Mouse (Mus musculus): Measurements from ENCODE around the gene Scn4b.

Gene Scn4b

DNA sequence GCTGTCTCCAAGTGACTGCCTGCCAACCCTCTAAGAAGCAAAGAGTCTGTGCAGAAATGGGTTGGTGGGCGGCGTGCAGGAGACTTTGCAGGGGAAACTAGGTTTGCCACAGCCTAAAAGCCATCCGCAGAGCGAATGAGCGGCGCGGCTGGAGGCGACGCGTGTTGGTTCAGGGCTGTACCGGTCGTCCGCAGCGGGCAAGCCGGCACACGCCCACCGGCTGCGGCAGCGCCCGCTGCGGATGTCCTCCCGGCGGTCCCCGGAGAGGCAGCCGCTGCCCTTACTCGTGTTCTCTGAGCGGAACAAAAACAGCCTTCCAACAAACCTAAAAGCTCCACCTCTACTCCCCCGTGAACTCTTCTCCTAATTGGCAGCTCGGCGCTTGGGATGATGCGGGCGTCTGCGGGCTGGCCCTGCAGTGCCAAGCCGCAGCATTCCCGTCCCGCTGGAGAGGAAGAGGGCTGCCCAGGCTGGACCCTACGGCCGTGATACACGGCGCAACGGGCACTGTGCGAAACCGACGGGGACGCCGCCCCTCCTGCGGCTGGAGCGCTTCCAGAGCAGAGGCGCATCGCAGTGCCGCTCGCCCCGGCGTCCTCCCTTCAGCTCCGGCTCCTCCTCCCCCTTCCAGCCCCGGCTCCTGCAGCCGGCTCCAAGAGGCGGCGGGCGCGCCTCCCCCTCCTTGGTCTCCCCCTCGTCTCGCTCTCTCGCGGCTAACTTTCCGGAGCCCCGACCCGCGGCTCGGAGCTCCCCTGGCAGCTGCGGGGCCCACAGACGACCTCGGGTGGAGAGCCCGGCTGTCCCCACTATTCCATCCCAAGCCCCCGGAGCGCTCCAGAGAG is at the start of gene Scn4b:
TSS of gene Scn4b (plus strand) at position 205 of the 842 bp plus-strand sequence.
- no peak for DNase-seq (ENCODE audit: low read depth, low spot score)

DNA sequence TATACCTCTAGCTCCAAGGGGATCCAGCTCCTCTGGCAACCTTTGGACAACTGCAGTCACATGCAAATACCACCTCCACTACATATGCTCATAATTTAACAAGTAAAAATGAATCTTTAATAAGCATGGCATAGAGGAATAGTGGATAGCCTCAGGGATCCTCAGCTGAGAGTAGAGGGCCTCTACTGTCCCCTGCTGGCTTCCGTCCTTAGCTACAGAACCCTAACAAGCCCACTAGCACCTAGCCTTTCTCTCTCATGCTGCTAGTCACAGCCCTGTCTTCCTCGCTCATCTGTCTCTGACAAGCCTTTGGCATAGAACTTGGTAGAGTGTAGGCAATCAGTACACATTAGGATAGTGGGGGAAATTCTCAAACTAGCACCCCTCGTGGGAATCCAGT is 47.4 kb upstream of the Scn4b start:
- no peak for DNase-seq (ENCODE audit: low read depth, low spot score)

- DNase-seq (ENCODE audit: low read depth, low spot score), result no peak
Measured at GRCm38 (mm10) chr9:45092641-45093040, 45.6 kb upstream of the Scn4b start.

GRCm38 (mm10) chr9:45095149-45095937 is 42.9 kb upstream of the Scn4b start:
- no peak for DNase-seq (ENCODE audit: low read depth, low spot score)

GRCm38 (mm10) chr9:45097877-45098276 is 40.3 kb upstream of the Scn4b start:
- DNase-seq (ENCODE audit: low read depth, low spot score), result no peak

- DNase-seq (ENCODE audit: low read depth, low spot score), result no peak
Measured at GRCm38 (mm10) chr9:45098426-45098825, 39.8 kb upstream of the Scn4b start.

DNA sequence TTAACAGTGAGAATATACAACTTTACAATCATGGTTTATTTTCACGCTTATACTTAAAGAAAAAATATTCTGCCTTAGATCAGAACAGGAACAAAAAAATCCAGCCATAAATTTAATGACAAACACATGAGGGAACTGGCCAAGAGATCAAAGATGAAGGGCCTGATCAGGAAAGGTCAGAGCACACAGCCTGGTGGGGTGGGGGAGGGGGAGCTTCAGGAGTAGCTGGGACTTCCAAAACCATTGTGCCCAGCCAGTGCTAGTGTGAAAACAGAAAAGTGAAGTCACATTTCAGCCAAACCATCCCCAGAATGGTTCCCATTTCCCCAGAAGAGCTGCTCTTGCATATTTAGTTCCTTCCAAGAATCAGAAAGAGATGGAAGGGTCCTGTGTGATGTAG is 35.7 kb upstream of the Scn4b start:
- DNase-seq (ENCODE audit: low read depth, low spot score), result no peak

DNA sequence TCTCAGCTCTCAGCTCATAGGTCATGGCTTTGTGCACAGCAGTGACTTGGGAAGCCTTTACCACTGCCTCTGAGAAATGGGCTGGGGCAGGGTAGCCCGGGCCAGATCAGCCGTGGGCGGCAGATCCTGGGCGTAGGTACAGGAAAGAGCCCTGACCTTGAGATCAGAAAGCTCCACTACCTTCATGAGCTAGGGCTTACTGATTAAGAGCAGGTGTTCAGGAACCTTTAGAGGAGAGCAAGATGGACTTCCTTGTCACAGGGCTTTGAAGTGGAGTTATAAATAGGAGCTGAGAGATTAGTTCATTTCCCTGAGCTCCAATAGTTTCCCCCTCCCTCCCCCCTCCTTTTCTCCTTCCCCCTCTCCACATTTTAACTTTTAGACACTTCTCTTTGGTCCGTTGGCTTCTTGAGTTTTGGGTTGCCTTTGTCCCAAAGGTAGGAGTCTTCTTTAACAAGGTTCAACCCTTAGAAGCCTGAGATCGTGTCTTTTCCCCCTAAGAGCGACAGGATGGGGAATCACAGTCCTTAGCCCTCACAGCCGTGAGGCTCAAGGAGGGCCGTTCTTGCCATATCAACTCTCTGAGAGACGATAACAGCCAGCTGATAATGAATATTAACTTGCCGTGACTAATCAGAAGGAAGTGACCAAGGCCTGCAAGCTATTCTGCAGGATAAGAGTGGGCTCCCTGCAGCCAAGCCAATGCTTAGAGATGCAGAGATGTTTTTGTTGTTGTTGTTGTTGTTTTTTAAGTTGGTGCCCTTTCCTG is 34.8 kb upstream of the Scn4b start:
- DNase-seq (ENCODE audit: low read depth, low spot score), result no peak

GRCm38 (mm10) chr9:45105596-45106374 is 32.4 kb upstream of the Scn4b start:
- DNase-seq (ENCODE audit: low read depth, low spot score), result no peak

GRCm38 (mm10) chr9:45115706-45116105 is 22.5 kb upstream of the Scn4b start:
- DNase-seq (ENCODE audit: low read depth, low spot score), result peak; percentile 47

DNA sequence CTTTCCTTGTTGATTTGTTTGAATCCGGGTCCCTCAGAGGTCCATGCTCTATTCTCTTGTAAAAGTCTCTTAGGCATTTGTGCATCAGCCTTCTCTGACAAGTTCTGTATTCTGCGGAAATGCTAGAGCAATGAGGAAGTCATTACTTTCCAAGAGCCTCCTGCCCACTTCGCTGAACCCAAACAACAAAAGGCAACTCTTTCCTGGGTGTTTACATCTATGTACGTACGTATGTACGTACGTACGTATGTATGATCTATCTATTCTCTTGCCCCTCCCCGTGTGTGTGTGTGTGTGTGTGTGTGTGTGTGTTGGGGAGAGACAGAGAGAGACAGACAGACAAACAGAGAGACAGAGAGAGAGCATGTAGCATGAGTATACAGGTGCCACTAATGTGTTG is 21.4 kb upstream of the Scn4b start:
- no peak for DNase-seq (ENCODE audit: low read depth, low spot score)

- DNase-seq (ENCODE audit: low read depth, low spot score), result peak; percentile 50
Measured at GRCm38 (mm10) chr9:45117741-45118431, 20.3 kb upstream of the Scn4b start, which contains the start of gene Scn2b. Gene Scn2b, plus strand, starts transcription at chr9:45117782.

DNA sequence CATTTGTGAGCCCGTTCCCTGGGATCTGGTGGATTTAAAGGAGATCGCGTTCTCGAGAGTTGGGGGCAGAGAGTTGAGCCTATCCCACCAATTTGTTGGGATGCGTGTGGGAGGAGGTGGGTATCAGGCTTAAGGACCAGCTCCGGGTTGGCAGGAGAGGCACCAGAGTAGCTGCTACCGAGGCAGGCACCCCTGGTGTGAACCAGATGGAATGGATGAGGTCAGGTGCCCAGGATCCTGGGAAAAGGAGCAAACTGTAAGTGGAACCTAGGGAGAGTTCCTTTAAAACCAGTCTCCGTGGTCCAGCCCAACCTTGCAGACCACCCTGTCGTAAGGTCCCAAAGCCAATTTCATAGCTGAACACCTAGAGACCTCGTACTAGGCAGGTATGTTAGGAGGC is 19.6 kb upstream of the Scn4b start:
- no peak for DNase-seq (ENCODE audit: low read depth, low spot score)

- no peak for DNase-seq (ENCODE audit: low read depth, low spot score)
Measured at GRCm38 (mm10) chr9:45119316-45119953, 18.8 kb upstream of the Scn4b start.

GRCm38 (mm10) chr9:45119954-45120530 is 18.2 kb upstream of the Scn4b start:
- DNase-seq (ENCODE audit: low read depth, low spot score), result no peak

- DNase-seq (ENCODE audit: low read depth, low spot score), result no peak
Measured at GRCm38 (mm10) chr9:45120567-45120966, 17.6 kb upstream of the Scn4b start.

DNA sequence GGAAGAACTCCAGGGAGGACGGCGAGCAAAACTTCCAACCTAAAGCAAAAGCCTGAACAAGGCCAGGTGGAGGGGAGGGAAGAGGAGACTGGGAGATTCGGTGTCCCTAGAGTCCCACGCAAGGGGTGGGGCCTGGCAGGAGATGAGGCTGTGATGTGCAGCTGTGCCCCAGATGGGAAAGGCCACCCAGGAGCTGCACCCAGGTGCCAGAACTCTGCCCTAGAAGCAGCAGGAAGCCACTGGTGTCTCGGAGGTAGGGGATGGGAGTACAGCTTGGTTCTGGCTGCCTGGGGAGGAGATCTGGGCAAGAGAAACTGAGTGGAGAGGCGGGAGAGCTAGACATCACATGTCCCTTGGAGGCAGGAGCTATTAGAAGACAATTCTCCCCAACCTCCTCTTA is 17.2 kb upstream of the Scn4b start:
- DNase-seq (ENCODE audit: low read depth, low spot score), result no peak

DNA sequence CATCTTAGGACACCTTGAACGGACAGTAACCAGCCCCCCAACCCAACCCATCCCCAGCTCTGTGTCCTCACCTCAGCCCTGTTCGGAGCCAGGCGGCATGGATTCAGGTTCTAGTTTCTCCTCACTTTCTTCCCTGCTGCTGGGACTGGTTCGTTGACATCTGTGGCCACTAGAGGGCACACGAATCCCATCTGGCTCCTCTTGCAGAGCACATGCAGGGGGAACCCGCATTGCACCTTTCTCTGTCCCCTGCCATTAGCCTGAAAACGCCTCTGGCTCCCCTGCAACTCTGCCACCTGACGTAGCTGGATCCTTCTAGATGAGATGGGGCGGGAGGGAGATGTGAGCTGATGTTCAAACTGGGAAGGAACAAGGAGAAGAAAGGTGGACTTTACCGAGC is 16.4 kb upstream of the Scn4b start:
- DNase-seq (ENCODE audit: low read depth, low spot score), result peak; percentile 57

DNA sequence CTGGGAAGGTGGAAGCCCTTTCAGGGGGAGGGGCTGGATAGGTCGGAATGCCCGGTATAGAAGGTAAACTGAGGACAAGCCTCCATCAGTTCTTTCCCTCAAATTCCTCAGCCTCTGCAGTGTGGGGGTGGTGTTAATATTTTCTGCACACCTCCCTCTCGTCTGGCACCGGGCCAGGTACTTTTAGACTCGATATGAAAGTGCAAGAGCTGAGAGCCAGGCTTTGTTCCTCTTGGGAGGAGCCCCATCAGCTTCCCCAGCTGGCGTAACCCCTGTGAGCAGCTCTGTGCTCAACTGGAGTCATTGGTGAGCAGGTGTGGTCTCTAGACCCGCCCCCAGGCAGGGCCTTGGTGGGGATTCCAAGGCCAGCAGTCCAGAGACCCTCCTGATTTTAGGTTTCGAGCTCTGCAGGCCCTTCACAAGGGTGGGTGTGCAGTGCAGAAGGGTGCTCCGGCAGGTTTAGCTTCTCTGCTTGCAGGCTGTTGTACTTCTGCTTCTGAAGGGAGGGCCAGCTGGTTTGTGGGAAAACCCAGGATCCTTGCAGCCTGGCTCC is 15.9 kb upstream of the Scn4b start:
- DNase-seq (ENCODE audit: low read depth, low spot score), result no peak
